Mouse (Mus musculus) small intestine, adult 2 months (tissue): ENCODE measurements around the gene Phtf2.

Experiments used
- CTCF ChIP-seq: fragments of 200-500 bp; IDR thresholded peaks from 2 replicates; pipeline ENCODE4 v1.5.1; 2012; ENCODE audit warnings: low read depth, mild to moderate bottlenecking, control low read depth, inconsistent platforms, low read length, moderate library complexity, mixed read lengths; ENCODE audit not compliant: insufficient replicate concordance, insufficient read length; ENCODE audit errors: extremely low read depth
- POLR2A ChIP-seq: fragments of 200-500 bp; IDR thresholded peaks from 2 replicates; pipeline ENCODE4 v1.6.1; 2012; ENCODE audit warnings: low read depth, mild to moderate bottlenecking, control low read depth, inconsistent platforms, low read length, moderate library complexity

DNA sequence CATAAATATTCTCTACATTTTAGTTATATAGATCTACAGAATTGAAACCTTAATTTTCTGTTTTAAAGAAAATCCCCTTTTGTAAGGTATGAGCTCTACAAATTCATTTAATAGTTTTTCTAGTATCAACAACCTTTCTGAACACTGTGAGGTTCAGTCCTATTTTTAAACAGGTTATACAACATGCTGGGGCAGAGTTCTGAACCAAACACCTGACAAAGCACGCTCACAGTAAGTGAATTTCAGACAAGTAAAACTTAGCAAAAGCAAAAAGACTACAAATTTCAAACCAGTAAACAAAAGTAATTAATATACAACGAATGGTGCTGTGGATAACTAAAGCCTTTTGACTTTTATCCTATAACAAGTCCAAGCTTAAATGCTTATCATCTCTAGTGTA, 23.5 kb downstream of the Phtf2 start:
- TF ChIP-seq CTCF: no peak
- no peak for TF ChIP-seq POLR2A
